Mouse (Mus musculus) heart, postnatal 14 days (tissue): ENCODE measurements around the gene Chmp1a. TPM values are rescaled to one million over a fixed set of nuclear protein-coding genes. Genes with fewer than 3 reads are reported as not detected.
A peak's percentile ranks its signal among the peaks of the same experiment; 100 is the strongest.
"Not testable (repeated sequence)": the region's sequence is repeated elsewhere in the genome, so short reads cannot be mapped to it uniquely, and the experiment has no call there.

Experiments
- DNase-seq, 2 experiments: peaks; one replicate each; pipeline ENCODE4 v3.0.0; 2021 to 2022
- intact Hi-C: fragments of 180-260 bp; cut with DNase I; formaldehyde crosslinking; loops from one replicate; pipeline ENCODE4 v1.15.1; 2025
- total RNA-seq, 2 experiments: library from RNA; stranded (reverse); gene quantifications; 2 replicates each; pipeline ENCODE4 v1.2.3; 2021

The Chmp1a gene
- total RNA-seq, 2 experiments from 2014 or later, result 50.1 to 64.3 TPM

- intact Hi-C loops, result no loop called here
- DNase-seq, result no peak
These were observed 20.7 kb upstream of the Chmp1a start for GRCm38 (mm10) chr8:123233300-123233699.

GRCm38 (mm10) chr8:123232553-123232952, 20.0 kb upstream of the Chmp1a start:
- intact Hi-C loops, result no loop called here
- no peak for DNase-seq

- DNase-seq, result peak in 1 of 2 experiments; percentile 32
- intact Hi-C loops, result no loop called here
These were observed 19.2 kb upstream of the Chmp1a start for GRCm38 (mm10) chr8:123231742-123232141.

- DNase-seq, intact Hi-C loops: not testable (repeated sequence)
These were observed 17.8 kb upstream of the Chmp1a start for GRCm38 (mm10) chr8:123230326-123230725.

GRCm38 (mm10) chr8:123228416-123228815, 15.9 kb upstream of the Chmp1a start:
- intact Hi-C loops, result no loop called here
- DNase-seq, result no peak

GRCm38 (mm10) chr8:123224278-123225266, 12.0 kb upstream of the Chmp1a start, which contains the start of gene Cdk10:
Cdk10 (plus strand) TSS chr8:123224842.
- peak; percentile 92 to 96 for DNase-seq
- intact Hi-C loops, result loop anchor here (1.0 kb wide), 1 partner anchor 30 kb away; the partner anchor contains the start of genes Vps9d1 and Zfp276

- DNase-seq, result no peak
- intact Hi-C loops, result no loop called here
These were observed 8.4 kb upstream of the Chmp1a start for GRCm38 (mm10) chr8:123220917-123221316.

- intact Hi-C loops, result no loop called here
- peak in 1 of 2 experiments; percentile 37 for DNase-seq
These were observed 2.9 kb upstream of the Chmp1a start for GRCm38 (mm10) chr8:123215430-123215829.

GRCm38 (mm10) chr8:123213118-123213772, 682 bp upstream of the Chmp1a start:
- peak in 1 of 2 experiments; percentile 27 for DNase-seq

GRCm38 (mm10) chr8:123211876-123212275, 687 bp downstream of the Chmp1a start:
- intact Hi-C loops, result no loop called here
- no peak for DNase-seq

More at GRCm38 (mm10) chr8:123213118-123213772, 682 bp upstream of the Chmp1a start:
- intact Hi-C loops, result no loop called here

GRCm38 (mm10) chr8:123203571-123203970, 9.0 kb downstream of the Chmp1a start:
- intact Hi-C loops, result loop anchor here (2.0 to 10.0 kb wide), 5 partner anchors 56 to 589 kb away; partner anchors contain the start of genes Galns and Trappc2l
- DNase-seq, result no peak

- peak; percentile 68 to 88 for DNase-seq
- intact Hi-C loops, result loop anchor here (2.0 to 10.0 kb wide), 5 partner anchors 55 to 587 kb away; partner anchors contain the start of genes Galns and Trappc2l
These were observed 10.3 kb downstream of the Chmp1a start for GRCm38 (mm10) chr8:123202288-123202687.

GRCm38 (mm10) chr8:123199864-123200263, 12.7 kb downstream of the Chmp1a start:
- intact Hi-C loops, result loop anchor here (5.0 to 10.0 kb wide), 4 partner anchors 53 to 585 kb away; partner anchors contain the start of genes Galns and Trappc2l
- DNase-seq, result no peak

GRCm38 (mm10) chr8:123197016-123197415, 15.5 kb downstream of the Chmp1a start:
- DNase-seq, intact Hi-C loops: not testable (repeated sequence)

- intact Hi-C loops, result no loop called here
- DNase-seq, result no peak
These were observed 18.8 kb downstream of the Chmp1a start for GRCm38 (mm10) chr8:123193771-123194170.

GRCm38 (mm10) chr8:123191908-123192307, 20.7 kb downstream of the Chmp1a start:
- intact Hi-C loops, result no loop called here

GRCm38 (mm10) chr8:123190678-123191077, 21.9 kb downstream of the Chmp1a start:
- intact Hi-C loops, result no loop called here
- peak; percentile 79 to 83 for DNase-seq

More at GRCm38 (mm10) chr8:123191908-123192307, 20.7 kb downstream of the Chmp1a start:
- DNase-seq, result no peak

- intact Hi-C loops, result no loop called here
- no peak for DNase-seq
These were observed 23.7 kb downstream of the Chmp1a start for GRCm38 (mm10) chr8:123188841-123189240.

- no peak for DNase-seq
- intact Hi-C loops, result no loop called here
These were observed 24.6 kb downstream of the Chmp1a start for GRCm38 (mm10) chr8:123188006-123188405.

- intact Hi-C loops, result no loop called here
- DNase-seq, result peak; percentile 56 to 64
These were observed 26.8 kb downstream of the Chmp1a start, which contains the start of gene Dpep1 for GRCm38 (mm10) chr8:123185566-123186409. Dpep1 (plus strand) TSS chr8:123186242.
